Mouse (Mus musculus): Measurements from ENCODE around the gene Mt4.

DNA sequence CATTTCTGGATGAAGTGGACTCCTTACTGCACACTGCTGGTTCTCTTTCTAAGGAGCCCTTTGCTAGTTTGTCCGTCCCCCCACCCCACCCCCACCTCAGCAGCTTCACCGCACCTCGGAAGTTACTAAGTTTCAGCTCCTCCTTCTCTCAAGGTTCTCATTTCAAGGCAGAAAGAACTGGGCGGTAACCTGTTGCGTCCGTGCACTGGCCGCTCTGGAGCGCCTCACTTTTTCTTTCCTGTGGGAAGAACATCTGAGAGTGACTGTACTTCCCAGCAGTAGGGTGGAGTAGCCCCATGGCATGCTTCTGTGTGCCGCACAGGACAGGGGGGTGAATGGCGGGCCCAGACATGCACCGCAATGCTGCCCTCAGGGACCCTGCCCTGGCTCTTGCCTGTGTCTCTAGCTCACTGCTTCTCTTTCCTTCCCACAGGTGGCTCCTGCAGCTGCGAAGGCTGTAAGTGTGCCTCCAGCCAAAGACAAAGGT, 47.4 kb downstream of the Mt4 start:
- TF ChIP-seq ZC3H11A (IDR thresholded peaks at IDR 0.05; ENCODE audit: borderline replicate concordance, low read depth, low read length) (no peak), HCFC1 (IDR thresholded peaks at IDR 0.05; ENCODE audit: borderline replicate concordance, insufficient read depth, low read length) (no peak), MAFK (IDR thresholded peaks at IDR 0.05; ENCODE audit: insufficient read depth, low read depth, low read length) (no peak), ZNF384 (IDR thresholded peaks at IDR 0.05; ENCODE audit: low read depth, low read length) (no peak)

All from ES-E14 (cell line).